Mouse (Mus musculus) kidney, adult 9 months (tissue): ENCODE measurements around the gene Mastl.

Source experiments
- DNase-seq: peaks from one replicate; pipeline ENCODE4 v3.0.0; 2022

Gene Mastl

GRCm38 (mm10) chr2:23155777-23156607, at the start of gene Mastl, which contains the start of gene Yme1l1:
Gene Mastl, minus strand, starts transcription at chr2:23156024.
Gene Yme1l1, plus strand, starts transcription at chr2:23156369.
- DNase-seq = peak; percentile 98

GRCm38 (mm10) chr2:23202900-23203670, 47.3 kb upstream of the Mastl start:
- no peak for DNase-seq

GRCm38 (mm10) chr2:23201034-23201433, 45.2 kb upstream of the Mastl start:
- DNase-seq = no peak

GRCm38 (mm10) chr2:23194366-23194765, 38.5 kb upstream of the Mastl start:
- DNase-seq = no peak

- no peak for DNase-seq
Measured at GRCm38 (mm10) chr2:23172305-23172704, 16.5 kb upstream of the Mastl start.

- no peak for DNase-seq
Measured at GRCm38 (mm10) chr2:23156608-23157081, 821 bp upstream of the Mastl start.

GRCm38 (mm10) chr2:23155199-23155621, 614 bp downstream of the Mastl start:
- peak; percentile 47 for DNase-seq

- no peak for DNase-seq
Measured at GRCm38 (mm10) chr2:23119573-23119972, 36.3 kb downstream of the Mastl start.

- DNase-seq = no peak
Measured at GRCm38 (mm10) chr2:23102266-23102665, 53.6 kb downstream of the Mastl start.

- no peak for DNase-seq
Measured at GRCm38 (mm10) chr2:23097028-23097427, 58.8 kb downstream of the Mastl start.

- peak; percentile 45 for DNase-seq
Measured at GRCm38 (mm10) chr2:23092216-23092615, 63.6 kb downstream of the Mastl start.

GRCm38 (mm10) chr2:23084540-23084939, 71.3 kb downstream of the Mastl start:
- DNase-seq = no peak

GRCm38 (mm10) chr2:23078588-23078987, 77.2 kb downstream of the Mastl start:
- peak; percentile 73 for DNase-seq

- DNase-seq = no peak
Measured at GRCm38 (mm10) chr2:23077693-23078092, 78.1 kb downstream of the Mastl start.

GRCm38 (mm10) chr2:23076783-23077182, 79.0 kb downstream of the Mastl start:
- no peak for DNase-seq

- DNase-seq = peak; percentile 38
Measured at GRCm38 (mm10) chr2:23075846-23076245, 80.0 kb downstream of the Mastl start.

GRCm38 (mm10) chr2:23071406-23071805, 84.4 kb downstream of the Mastl start:
- no peak for DNase-seq

GRCm38 (mm10) chr2:23070491-23070890, 85.3 kb downstream of the Mastl start:
- DNase-seq = no peak

GRCm38 (mm10) chr2:23068894-23069744, 86.7 kb downstream of the Mastl start:
- DNase-seq = peak; percentile 95

GRCm38 (mm10) chr2:23068370-23068737, 87.5 kb downstream of the Mastl start:
- DNase-seq = no peak

- DNase-seq = peak; percentile 98
Measured at GRCm38 (mm10) chr2:23067552-23068369, 88.1 kb downstream of the Mastl start, which contains the start of gene Acbd5. Gene Acbd5, plus strand, starts transcription at chr2:23068167.
